Mouse (Mus musculus) thymus, adult 2 months (tissue): ENCODE measurements around the gene Lamtor2.

Experiments
- CTCF ChIP-seq: fragments of 200-500 bp; IDR thresholded peaks from 2 replicates; pipeline ENCODE4 v1.5.1; 2012; ENCODE audit warnings: mild to moderate bottlenecking, control low read depth, low read length, moderate library complexity, borderline replicate concordance; ENCODE audit not compliant: control insufficient read depth, poor library complexity, insufficient read depth; ENCODE audit errors: extremely low read depth
- POLR2A ChIP-seq: fragments of 200-500 bp; IDR thresholded peaks from 2 replicates; pipeline ENCODE4 v1.6.1; 2012; ENCODE audit warnings: mild to moderate bottlenecking, low read length, control low read depth, moderate library complexity; ENCODE audit not compliant: control insufficient read depth, poor library complexity, insufficient read depth; ENCODE audit errors: extremely low read depth

- no peak for TF ChIP-seq CTCF
- TF ChIP-seq POLR2A = no peak
Measured at GRCm38 (mm10) chr3:88556616-88557015, 3.7 kb upstream of the Lamtor2 start.
